Mouse (Mus musculus) forebrain, embryonic 14.5 days (tissue): Measurements from ENCODE around the gene Kcnk10. TPM values are rescaled to one million over a fixed set of nuclear protein-coding genes. Genes with fewer than 3 reads are reported as not detected.
A peak's percentile ranks its signal among the peaks of the same experiment; 100 is the strongest.

Source experiments
- ATAC-seq: fragments of 200-750 bp; cut with Nextera tagmentation; 2 replicates; pipeline ENCODE4 v1.8.0; 2017; ENCODE audit warnings: mild to moderate bottlenecking, moderate library complexity
- DNase-seq: peaks from one replicate; pipeline ENCODE4 v3.0.0-alpha.2; 2015; ENCODE audit warnings: low spot score
- H3K27ac ChIP-seq: fragments of 300-500 bp; sonication (generic); 2 replicates; pipeline ENCODE4 v1.5.1; 2014; ENCODE audit warnings: low read depth, mild to moderate bottlenecking, control low read depth, low read length, moderate library complexity
- H3K27me3 ChIP-seq: fragments of 300-500 bp; sonication (generic); replicated peaks from 2 replicates; pipeline ENCODE4 v1.6.1; 2014; ENCODE audit warnings: low read length, control low read depth, mixed read lengths; ENCODE audit not compliant: control insufficient read depth, insufficient read depth
- H3K36me3 ChIP-seq: fragments of 300-500 bp; sonication (generic); 2 replicates; pipeline ENCODE4 v1.6.1; 2014; ENCODE audit warnings: low read length, control low read depth; ENCODE audit not compliant: control insufficient read depth, insufficient read depth
- H3K4me1 ChIP-seq: fragments of 300-500 bp; sonication (generic); 2 replicates; pipeline ENCODE4 v1.6.1; 2014; ENCODE audit warnings: antibody characterized with exemption, low read length, control low read depth; ENCODE audit not compliant: control insufficient read depth, insufficient read depth
- H3K4me2 ChIP-seq: fragments of 300-500 bp; sonication (generic); 2 replicates; pipeline ENCODE4 v1.6.1; 2014; ENCODE audit warnings: mild to moderate bottlenecking, control low read depth, low read length
- H3K4me3 ChIP-seq: fragments of 300-500 bp; sonication (generic); 2 replicates; pipeline ENCODE4 v1.5.1; 2014; ENCODE audit warnings: low read depth, low read length, control low read depth
- H3K9ac ChIP-seq: fragments of 300-500 bp; sonication (generic); 2 replicates; pipeline ENCODE4 v1.6.1; 2014; ENCODE audit warnings: mild to moderate bottlenecking, low read length, control low read depth, moderate library complexity
- H3K9me3 ChIP-seq: fragments of 300-500 bp; sonication (generic); replicated peaks from 2 replicates; pipeline ENCODE4 v1.6.1; 2016; ENCODE audit warnings: low read length, control low read depth, mixed read lengths; ENCODE audit not compliant: control insufficient read depth
- WGBS: fragments of 180-500 bp; shearing (Covaris S2); extraction: QIAGEN DNeasy Blood & Tissue Kit; methylation state at CpG from one replicate; pipeline ENCODE4 v1.1.7; 2014; 5-methylcytosine and 5-hydroxymethylcytosine counted together
- polyA plus RNA-seq: library from polyadenylated mRNA; unstranded; fragments of >200 nt; fragmentation: Nextera tagmentation; extraction: Ambion mirVana; gene quantifications from 2 replicates; pipeline ENCODE4 v1.2.1, GENCODE M21; 2014

Gene Kcnk10
- polyA plus RNA-seq, 1 experiment from 2014 or later = 39.5 TPM

- DNase-seq (peak; percentile 26), ATAC-seq (peak; percentile 10; the same call in 1 of the 2 replicates)
- no peak overlapping the region for H3K4me2 ChIP-seq
- no peak overlapping the region for H3K4me3 ChIP-seq
- H3K36me3 ChIP-seq = peaks cover 22% of the 10 kb centered on the region
- H3K4me1 ChIP-seq = 0 out of 2 replicates have a peak, but pooled peaks cover 6% of the 10 kb centered on the region
- no peaks in the 10 kb centered on the region for H3K9me3 ChIP-seq
- no peaks in the 10 kb centered on the region for H3K27me3 ChIP-seq
- peak overlapping the region; percentile 48; the same call in 1 of the 2 replicates for H3K27ac ChIP-seq
- no peak overlapping the region for H3K9ac ChIP-seq
- 59% methylated on average over 4 of the region's 4 CpGs for WGBS
Observed at GRCm38 (mm10) chr12:98520568-98520931, 57.6 kb downstream of the Kcnk10 start.

GRCm38 (mm10) chr12:98519866-98520567, 58.1 kb downstream of the Kcnk10 start:
- Histone ChIP-seq H3K27me3 (no peaks in the 10 kb centered on the region), H3K9me3 (no peaks in the 10 kb centered on the region), H3K36me3 (peaks cover 22% of the 10 kb centered on the region), H3K27ac (no peak overlapping the region), H3K9ac (no peak overlapping the region), H3K4me3 (no peak overlapping the region), H3K4me1 (0 out of 2 replicates have a peak, but pooled peaks cover 6% of the 10 kb centered on the region), H3K4me2 (no peak overlapping the region)
- peak; percentile 15 for DNase-seq
- no peak for ATAC-seq
- WGBS = 83% methylated on average over 7 of the region's 7 CpGs

- no peak overlapping the region for H3K9ac ChIP-seq
- H3K4me3 ChIP-seq = no peak overlapping the region
- no peaks in the 10 kb centered on the region for H3K9me3 ChIP-seq
- DNase-seq = peak; percentile 20
- no peaks in the 10 kb centered on the region for H3K27me3 ChIP-seq
- H3K4me2 ChIP-seq = no peak overlapping the region
- WGBS = 38% methylated on average over 4 of the region's 4 CpGs
- H3K36me3 ChIP-seq = peaks cover 38% of the 10 kb centered on the region
- no peaks in the 10 kb centered on the region for H3K4me1 ChIP-seq
- ATAC-seq = peak; percentile 57
- no peak overlapping the region for H3K27ac ChIP-seq
Observed at GRCm38 (mm10) chr12:98505601-98506000, 72.5 kb downstream of the Kcnk10 start.

- no peaks in the 10 kb centered on the region for H3K4me1 ChIP-seq
- H3K36me3 ChIP-seq = peaks cover 19% of the 10 kb centered on the region; the same call in 1 of the 2 replicates
- no peak overlapping the region for H3K4me3 ChIP-seq
- H3K9ac ChIP-seq = no peak overlapping the region
- no peak overlapping the region for H3K27ac ChIP-seq
- H3K4me2 ChIP-seq = no peak overlapping the region
- H3K27me3 ChIP-seq = no peaks in the 10 kb centered on the region
- no peaks in the 10 kb centered on the region for H3K9me3 ChIP-seq
- WGBS = 85% methylated on average over 11 of the region's 11 CpGs
- DNase-seq (no peak), ATAC-seq (no peak)
Observed at GRCm38 (mm10) chr12:98501528-98502280, 76.4 kb downstream of the Kcnk10 start.

- Histone ChIP-seq H3K4me2 (no peak overlapping the region), H3K4me1 (no peaks in the 10 kb centered on the region), H3K9me3 (no peaks in the 10 kb centered on the region), H3K9ac (no peak overlapping the region), H3K27ac (no peak overlapping the region), H3K27me3 (no peaks in the 10 kb centered on the region), H3K4me3 (no peak overlapping the region), H3K36me3 (peaks cover 23% of the 10 kb centered on the region)
- DNase-seq (no peak), ATAC-seq (no peak)
- WGBS = 89% methylated on average over 4 of the region's 4 CpGs
Observed at GRCm38 (mm10) chr12:98501045-98501444, 77.1 kb downstream of the Kcnk10 start.

- peak overlapping the region; percentile 68 for H3K27ac ChIP-seq
- H3K4me2 ChIP-seq = no peak overlapping the region
- no peaks in the 10 kb centered on the region for H3K27me3 ChIP-seq
- ATAC-seq = peak; percentile 70
- H3K9ac ChIP-seq = no peak overlapping the region
- H3K36me3 ChIP-seq = no peaks in the 10 kb centered on the region
- DNase-seq = peak; percentile 73
- H3K4me1 ChIP-seq = peaks cover 30% of the 10 kb centered on the region
- H3K4me3 ChIP-seq = no peak overlapping the region
- WGBS = 57% methylated on average over 2 of the region's 2 CpGs
- H3K9me3 ChIP-seq = no peaks in the 10 kb centered on the region
Observed at GRCm38 (mm10) chr12:98481460-98481859, 96.7 kb downstream of the Kcnk10 start.

GRCm38 (mm10) chr12:98481048-98481447, 97.1 kb downstream of the Kcnk10 start:
- H3K36me3 ChIP-seq = 0 out of 2 replicates have a peak, but pooled peaks cover 2% of the 10 kb centered on the region
- peaks cover 30% of the 10 kb centered on the region for H3K4me1 ChIP-seq
- H3K4me2 ChIP-seq = no peak overlapping the region
- H3K27ac ChIP-seq = peak overlapping the region; percentile 68
- H3K4me3 ChIP-seq = no peak overlapping the region
- peak; percentile 33; the same call in 1 of the 2 replicates for ATAC-seq
- H3K27me3 ChIP-seq = no peaks in the 10 kb centered on the region
- no peak overlapping the region for H3K9ac ChIP-seq
- no peak for DNase-seq
- 36% methylated on average over 5 of the region's 5 CpGs for WGBS
- no peaks in the 10 kb centered on the region for H3K9me3 ChIP-seq

GRCm38 (mm10) chr12:98477673-98478461, 100.2 kb downstream of the Kcnk10 start:
- peak; percentile 58 for ATAC-seq
- Histone ChIP-seq H3K9me3 (no peaks in the 10 kb centered on the region), H3K4me3 (no peak overlapping the region), H3K27ac (peak overlapping the region; percentile 78), H3K9ac (peak overlapping the region; percentile 29; the same call in 1 of the 2 replicates), H3K4me1 (peaks cover 30% of the 10 kb centered on the region), H3K27me3 (no peaks in the 10 kb centered on the region), H3K4me2 (no peak overlapping the region), H3K36me3 (0 out of 2 replicates have a peak, but pooled peaks cover 4% of the 10 kb centered on the region)
- DNase-seq = peak; percentile 45
- 13% methylated on average over 8 of the region's 8 CpGs for WGBS
